Comparison of ENCODE assay signal across 8 mouse cellular contexts in genomic region chr8:46739003-46739949, GRCm38 (mm10). TPM values are rescaled to one million over a fixed set of nuclear protein-coding genes. Genes with fewer than 3 reads are reported as not detected.
DNase-seq lines count a peak whose midpoint lies in the region; ATAC-seq and TF ChIP-seq lines count a peak whose summit lies in the region.

Gene Irf2, plus strand, starts transcription at chr8:46739732.

- peak; percentile 93 for DNase-seq in adipocyte (ENCODE audit: low spot score)
- DNase-seq in gastrocnemius, adult 2 months = peak; percentile 93
- DNase-seq in hindbrain, postnatal 0 days (ENCODE audit: low spot score) = peak; percentile 85
- DNase-seq in left cerebral cortex, adult 8-10 months (ENCODE audit: low spot score in 2 of 2) = peak; percentile 48 to 65
- DNase-seq in right cerebral cortex, adult 2 months (ENCODE audit: low spot score in 2 of 2) = peak; percentile 77 to 78
- peak; percentile 38 for DNase-seq in urinary bladder, postnatal 10 days (ENCODE audit: low spot score)

- H3K9ac ChIP-seq in hindbrain, postnatal 0 days (replicated peaks; ENCODE audit: low read length) = peak within 1 kb of the TSS; percentile 99

- no peaks in the 10 kb centered on the region for H3K27me3 ChIP-seq in hindbrain, postnatal 0 days (ENCODE audit: insufficient read depth, low read length)
- no peaks in the 10 kb centered on the region for H3K27me3 ChIP-seq in megakaryocyte, embryonic 14.5 days (replicated peaks)

- TF ChIP-seq CTCF in cortical plate, adult 2 months (IDR thresholded peaks at IDR 0.05; ENCODE audit: extremely low read depth, insufficient read depth, low read length) = no peak
- peak; percentile 2; the same call in 1 of the 2 replicates for TF ChIP-seq CTCF in gastrocnemius, adult 2 months (IDR thresholded peaks at IDR 0.05)
- no peak; the same call in 1 of the 2 replicates for TF ChIP-seq CTCF in hindbrain, postnatal 0 days (IDR thresholded peaks at IDR 0.05; ENCODE audit: low read depth)

- H3K4me3 ChIP-seq in cortical plate, adult 2 months (ENCODE audit: insufficient read depth, low read length) = peak within 1 kb of the TSS; percentile 83
- peak within 1 kb of the TSS; percentile 96 for H3K4me3 ChIP-seq in gastrocnemius, adult 2 months
- peak within 1 kb of the TSS; percentile 96 for H3K4me3 ChIP-seq in hindbrain, postnatal 0 days (ENCODE audit: low read length)
- peak within 1 kb of the TSS; percentile 95 for H3K4me3 ChIP-seq in megakaryocyte, embryonic 14.5 days (replicated peaks)

- peak; percentile 79 for ATAC-seq in hindbrain, postnatal 0 days

- no peaks in the 10 kb centered on the region for H3K36me3 ChIP-seq in hindbrain, postnatal 0 days (ENCODE audit: insufficient read depth, low read length)
- H3K36me3 ChIP-seq in megakaryocyte, embryonic 14.5 days (replicated peaks; ENCODE audit: low read length) = peaks cover 36% of the 10 kb centered on the region

- under 1% methylated on average over 45 of the region's 51 CpGs for WGBS in hindbrain, postnatal 0 days

- no peaks in the 10 kb centered on the region; the same call in 1 of the 2 replicates for H3K4me1 ChIP-seq in cortical plate, adult 2 months (ENCODE audit: control insufficient read depth, insufficient read depth, low read length)
- H3K4me1 ChIP-seq in hindbrain, postnatal 0 days (ENCODE audit: insufficient read depth, low read length) = peaks cover 9% of the 10 kb centered on the region
- H3K4me1 ChIP-seq in megakaryocyte, embryonic 14.5 days = peaks cover 48% of the 10 kb centered on the region

- TF ChIP-seq POLR2A in cortical plate, adult 2 months (IDR thresholded peaks at IDR 0.05; ENCODE audit: extremely low read depth, insufficient read depth, low read length) = no peak

- H3K9me3 ChIP-seq in hindbrain, postnatal 0 days (ENCODE audit: low read length) = peaks cover 2% of the 10 kb centered on the region; the same call in 1 of the 2 replicates
- H3K9me3 ChIP-seq in megakaryocyte, embryonic 14.5 days = peaks cover 6% of the 10 kb centered on the region

- H3K4me2 ChIP-seq in hindbrain, postnatal 0 days (ENCODE audit: low read depth, low read length) = peak within 1 kb of the TSS; percentile 87

- intact Hi-C loops in gastrocnemius, adult 2 months (cut with DNase I) = loop anchor here (5.0 kb wide), 1 partner anchor 198 kb away; no protein-coding TSS in a partner anchor

- H3K27ac ChIP-seq in cortical plate, adult 2 months (ENCODE audit: insufficient read depth, low read length) = peak within 1 kb of the TSS; percentile 100
- H3K27ac ChIP-seq in gastrocnemius, adult 2 months = peak within 1 kb of the TSS; percentile 98
- H3K27ac ChIP-seq in hindbrain, postnatal 0 days = peak within 1 kb of the TSS; percentile 96

RNA-seq across cellular contexts. Expression of gene Irf2, which starts in this region (rescaled TPM):
- polyA plus RNA-seq in cortical plate, adult 2 months (2012; rRNA removed) = 27.1 and 30.4 TPM in 2 replicates
- total RNA-seq in gastrocnemius, adult 2 months (2021) = 10 to 100 TPM; 40.0 to 41.8 TPM
- total RNA-seq in hindbrain, postnatal 0 days (2014; rRNA removed) = 3.8 and 4.7 TPM in 2 replicates
- 11.1 and 12.8 TPM in 2 replicates for polyA plus RNA-seq in hindbrain, postnatal 0 days (2015; fragmentation: Nextera tagmentation; extraction: Ambion mirVana)
- 10 to 100 TPM; 56.2 to 72.4 (median 57.3) TPM for total RNA-seq in left cerebral cortex, adult 8-10 months (2022)
- polyA plus RNA-seq in megakaryocyte, embryonic 14.5 days (2012; ENCODE audit: insufficient read depth, low replicate concordance) = 29.9 and 107 TPM in 2 replicates

Comparison
In these comparisons a context has a peak if more than half of its experiments do, and no peak if none do; other contexts are left out.
1. Peak in every context shown above with its lines: DNase-seq, ATAC-seq, H3K4me3 ChIP-seq and H3K27ac ChIP-seq.
2. DNase-seq: peak in every context shown above with its lines; median percentile 93 in adipocyte; 93 in gastrocnemius, adult 2 months; 85 in hindbrain, postnatal 0 days; 78 in right cerebral cortex, adult 2 months; 56 in left cerebral cortex, adult 8-10 months; 38 in urinary bladder, postnatal 10 days.